Mouse (Mus musculus) midbrain, postnatal 0 days (tissue): ENCODE measurements around the gene Snx33. TPM values are rescaled to one million over a fixed set of nuclear protein-coding genes. Genes with fewer than 3 reads are reported as not detected.
"Not testable (repeated sequence)": the region's sequence is repeated elsewhere in the genome, so short reads cannot be mapped to it uniquely, and the experiment has no call there.

Experiments used
- ATAC-seq: fragments of 200-750 bp; cut with Nextera tagmentation; 2 replicates; pipeline ENCODE4 v1.8.0; 2017; ENCODE audit warnings: moderate number of reproducible peaks, mild to moderate bottlenecking, moderate TSS enrichment, moderate library complexity; ENCODE audit not compliant: low FRiP score
- DNase-seq: peaks from one replicate; pipeline ENCODE4 v3.0.0-alpha.2; 2015; ENCODE audit warnings: low spot score
- H3K27ac ChIP-seq: fragments of 300-500 bp; sonication (generic); 2 replicates; pipeline ENCODE4 v1.5.1; 2014; ENCODE audit warnings: low read depth, mild to moderate bottlenecking, low read length, mixed read lengths
- H3K27me3 ChIP-seq: fragments of 300-500 bp; sonication (generic); 2 replicates; pipeline ENCODE4 v1.6.1; 2014; ENCODE audit warnings: low read length, control low read depth, mixed read lengths; ENCODE audit not compliant: insufficient read depth
- H3K36me3 ChIP-seq: fragments of 300-500 bp; sonication (generic); 2 replicates; pipeline ENCODE4 v1.6.1; 2014; ENCODE audit warnings: low read length, control low read depth, mixed read lengths; ENCODE audit not compliant: insufficient read depth
- H3K4me1 ChIP-seq: fragments of 300-500 bp; sonication (generic); 2 replicates; pipeline ENCODE4 v1.6.1; 2014; ENCODE audit warnings: mild to moderate bottlenecking, control low read depth, antibody characterized with exemption, low read length, mixed read lengths; ENCODE audit not compliant: insufficient read depth
- H3K4me2 ChIP-seq: fragments of 300-500 bp; sonication (generic); 2 replicates; pipeline ENCODE4 v1.6.1; 2014; ENCODE audit warnings: low read depth, mild to moderate bottlenecking, low read length, mixed read lengths; ENCODE audit not compliant: poor library complexity, severe bottlenecking
- H3K4me3 ChIP-seq: fragments of 300-500 bp; sonication (generic); 2 replicates; pipeline ENCODE4 v1.5.1; 2014; ENCODE audit warnings: low read depth, mild to moderate bottlenecking, low read length, moderate library complexity
- H3K9ac ChIP-seq: fragments of 300-500 bp; sonication (generic); replicated peaks from 2 replicates; pipeline ENCODE4 v1.6.1; 2014; ENCODE audit warnings: mild to moderate bottlenecking, low read length, moderate library complexity, mixed read lengths; ENCODE audit not compliant: poor library complexity, severe bottlenecking
- H3K9me3 ChIP-seq: fragments of 300-500 bp; sonication (generic); 2 replicates; pipeline ENCODE4 v1.6.1; 2016; ENCODE audit warnings: low read length, control low read depth
- CTCF ChIP-seq: IDR thresholded peaks from 2 replicates; pipeline ENCODE4 v1.5.1; 2016; ENCODE audit warnings: antibody characterized with exemption, mild to moderate bottlenecking
- WGBS: fragments of 180-500 bp; shearing (Covaris S2); extraction: QIAGEN DNeasy Blood & Tissue Kit; methylation state at CpG from one replicate; pipeline ENCODE4 v1.1.7; 2014; 5-methylcytosine and 5-hydroxymethylcytosine counted together
- polyA plus RNA-seq: library from polyadenylated mRNA; unstranded; fragments of >200 nt; fragmentation: Nextera tagmentation; extraction: Ambion mirVana; gene quantifications from 2 replicates; pipeline ENCODE4 v1.2.1, GENCODE M21; 2015
- total RNA-seq: library from RNA; depleted of rRNA; stranded (reverse); fragments of >200 nt; gene quantifications from 2 replicates; pipeline ENCODE4 v1.2.3, GENCODE M21; 2014

Snx33 gene
- total and polyA plus RNA-seq, 2 experiments from 2014 or later, result 1.6 to 7.3 TPM

- H3K36me3 ChIP-seq, result no peaks in the 10 kb centered on the region
- H3K27me3 ChIP-seq, result no peaks in the 10 kb centered on the region
- 85% methylated on average over 7 of the region's 7 CpGs for WGBS
- no peak overlapping the region for H3K4me3 ChIP-seq
- H3K4me1 ChIP-seq, result no peaks in the 10 kb centered on the region
- H3K9ac ChIP-seq, result no peak overlapping the region
- H3K9me3 ChIP-seq, result no peaks in the 10 kb centered on the region
- ATAC-seq, result no peak
- no peak for DNase-seq
- no peak for TF ChIP-seq CTCF
- H3K4me2 ChIP-seq, result no peak overlapping the region
- H3K27ac ChIP-seq, result no peak overlapping the region
Measured at GRCm38 (mm10) chr9:56956966-56957675, 28.9 kb upstream of the Snx33 start.

DNA sequence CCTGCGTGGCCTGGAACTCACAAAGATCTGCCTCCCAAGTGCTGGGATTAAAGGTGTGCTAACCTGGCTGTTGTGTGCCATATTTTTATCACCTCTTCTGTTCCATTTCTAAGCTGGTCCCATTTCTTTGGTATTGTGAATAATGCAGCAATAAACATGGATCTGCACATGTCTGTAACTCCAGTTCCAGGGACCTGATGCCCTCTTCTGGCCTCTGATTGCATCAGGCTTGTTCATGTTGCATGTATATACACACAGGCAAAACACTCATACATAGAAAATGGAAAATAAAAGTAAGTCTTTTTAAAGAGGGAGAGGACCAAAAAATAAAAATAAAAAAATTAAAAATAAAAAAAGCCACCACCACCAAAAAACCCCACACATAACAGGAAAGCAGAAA is 25.4 kb upstream of the Snx33 start:
- H3K9me3 ChIP-seq, result no peaks in the 10 kb centered on the region
- H3K4me1 ChIP-seq, result peaks cover 3% of the 10 kb centered on the region; the same call in 1 of the 2 replicates
- peak; percentile 44 for TF ChIP-seq CTCF
- no peak overlapping the region for H3K9ac ChIP-seq
- WGBS, result 97% methylated on average over 1 of the region's 1 CpGs
- no peaks in the 10 kb centered on the region for H3K36me3 ChIP-seq
- no peak overlapping the region for H3K4me2 ChIP-seq
- H3K27ac ChIP-seq, result no peak overlapping the region
- no peak for DNase-seq
- no peak for ATAC-seq
- H3K27me3 ChIP-seq, result no peaks in the 10 kb centered on the region
- H3K4me3 ChIP-seq, result no peak overlapping the region

GRCm38 (mm10) chr9:56950414-56951400 is 22.5 kb upstream of the Snx33 start, which contains the start of gene Snupn:
Gene Snupn, plus strand, starts transcription at chr9:56950878.
- no peak for TF ChIP-seq CTCF
- Histone ChIP-seq H3K9me3 (no peaks in the 10 kb centered on the region), H3K4me3 (peak within 1 kb of the TSS; percentile 39), H3K27ac (peak within 1 kb of the TSS; percentile 78), H3K9ac (peak within 1 kb of the TSS; percentile 63), H3K4me2 (peak within 1 kb of the TSS; percentile 81), H3K36me3 (no peaks in the 10 kb centered on the region), H3K4me1 (peaks cover 3% of the 10 kb centered on the region; the same call in 1 of the 2 replicates), H3K27me3 (no peaks in the 10 kb centered on the region)
- WGBS, result under 1% methylated on average over 50 of the region's 50 CpGs
- ATAC-seq (peak; percentile 100), DNase-seq (peak; percentile 99)

DNA sequence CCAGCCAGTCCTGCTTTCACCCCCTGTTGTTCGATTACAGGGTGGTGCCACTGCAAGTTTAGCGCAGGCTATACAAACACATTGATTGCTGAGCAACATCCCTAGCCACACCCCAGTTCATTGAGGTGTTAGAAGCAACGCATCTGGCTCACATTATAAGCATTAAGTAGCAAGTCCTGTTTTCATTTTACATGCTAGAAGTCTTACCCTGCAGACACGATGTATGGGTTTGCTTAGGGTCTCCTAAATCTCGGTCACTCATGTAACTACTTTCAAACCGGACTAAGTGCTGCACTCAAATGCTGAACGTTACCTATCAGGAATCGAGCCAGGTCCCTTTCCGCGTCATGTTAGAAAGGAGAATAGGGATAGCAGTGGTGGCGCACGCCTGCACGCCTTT is 21.6 kb upstream of the Snx33 start:
- no peak for TF ChIP-seq CTCF
- 34% methylated on average over 13 of the region's 13 CpGs for WGBS
- H3K27me3 ChIP-seq, result no peaks in the 10 kb centered on the region
- peaks cover 3% of the 10 kb centered on the region; the same call in 1 of the 2 replicates for H3K4me1 ChIP-seq
- H3K9me3 ChIP-seq, result no peaks in the 10 kb centered on the region
- peak overlapping the region; percentile 40 for H3K4me2 ChIP-seq
- no peaks in the 10 kb centered on the region for H3K36me3 ChIP-seq
- peak overlapping the region; percentile 28; the same call in 1 of the 2 replicates for H3K4me3 ChIP-seq
- ATAC-seq, result no peak
- no peak overlapping the region for H3K27ac ChIP-seq
- no peak for DNase-seq
- no peak overlapping the region for H3K9ac ChIP-seq

- not testable (repeated sequence) for DNase-seq, H3K4me2 ChIP-seq, H3K36me3 ChIP-seq, H3K4me3 ChIP-seq, H3K27ac ChIP-seq, H3K9me3 ChIP-seq, H3K9ac ChIP-seq, H3K27me3 ChIP-seq, H3K4me1 ChIP-seq, ATAC-seq
- WGBS, result 93% methylated on average over 5 of the region's 5 CpGs
Measured at GRCm38 (mm10) chr9:56948699-56949098, 20.5 kb upstream of the Snx33 start.
